Mouse (Mus musculus) forebrain, embryonic 14.5 days (tissue): ENCODE measurements around the gene Ugdh. TPM values are rescaled to one million over a fixed set of nuclear protein-coding genes. Genes with fewer than 3 reads are reported as not detected.

Experiments used
- ATAC-seq: fragments of 200-750 bp; cut with Nextera tagmentation; 2 replicates; pipeline ENCODE4 v1.8.0; 2017; ENCODE audit warnings: mild to moderate bottlenecking, moderate library complexity
- DNase-seq: peaks from one replicate; pipeline ENCODE4 v3.0.0-alpha.2; 2015; ENCODE audit warnings: low spot score
- H3K27ac ChIP-seq: fragments of 300-500 bp; sonication (generic); 2 replicates; pipeline ENCODE4 v1.5.1; 2014; ENCODE audit warnings: low read depth, mild to moderate bottlenecking, control low read depth, low read length, moderate library complexity
- H3K27me3 ChIP-seq: fragments of 300-500 bp; sonication (generic); replicated peaks from 2 replicates; pipeline ENCODE4 v1.6.1; 2014; ENCODE audit warnings: low read length, control low read depth, mixed read lengths; ENCODE audit not compliant: control insufficient read depth, insufficient read depth
- H3K36me3 ChIP-seq: fragments of 300-500 bp; sonication (generic); 2 replicates; pipeline ENCODE4 v1.6.1; 2014; ENCODE audit warnings: low read length, control low read depth; ENCODE audit not compliant: control insufficient read depth, insufficient read depth
- H3K4me1 ChIP-seq: fragments of 300-500 bp; sonication (generic); 2 replicates; pipeline ENCODE4 v1.6.1; 2014; ENCODE audit warnings: antibody characterized with exemption, low read length, control low read depth; ENCODE audit not compliant: control insufficient read depth, insufficient read depth
- H3K4me2 ChIP-seq: fragments of 300-500 bp; sonication (generic); 2 replicates; pipeline ENCODE4 v1.6.1; 2014; ENCODE audit warnings: mild to moderate bottlenecking, control low read depth, low read length
- H3K4me3 ChIP-seq: fragments of 300-500 bp; sonication (generic); 2 replicates; pipeline ENCODE4 v1.5.1; 2014; ENCODE audit warnings: low read depth, low read length, control low read depth
- H3K9ac ChIP-seq: fragments of 300-500 bp; sonication (generic); 2 replicates; pipeline ENCODE4 v1.6.1; 2014; ENCODE audit warnings: mild to moderate bottlenecking, low read length, control low read depth, moderate library complexity
- H3K9me3 ChIP-seq: fragments of 300-500 bp; sonication (generic); replicated peaks from 2 replicates; pipeline ENCODE4 v1.6.1; 2016; ENCODE audit warnings: low read length, control low read depth, mixed read lengths; ENCODE audit not compliant: control insufficient read depth
- WGBS: fragments of 180-500 bp; shearing (Covaris S2); extraction: QIAGEN DNeasy Blood & Tissue Kit; methylation state at CpG from one replicate; pipeline ENCODE4 v1.1.7; 2014; 5-methylcytosine and 5-hydroxymethylcytosine counted together
- polyA plus RNA-seq: library from polyadenylated mRNA; unstranded; fragments of >200 nt; fragmentation: Nextera tagmentation; extraction: Ambion mirVana; gene quantifications from 2 replicates; pipeline ENCODE4 v1.2.1, GENCODE M21; 2014

The Ugdh gene
- polyA plus RNA-seq, 1 experiment from 2014 or later: 51.1 TPM

DNA sequence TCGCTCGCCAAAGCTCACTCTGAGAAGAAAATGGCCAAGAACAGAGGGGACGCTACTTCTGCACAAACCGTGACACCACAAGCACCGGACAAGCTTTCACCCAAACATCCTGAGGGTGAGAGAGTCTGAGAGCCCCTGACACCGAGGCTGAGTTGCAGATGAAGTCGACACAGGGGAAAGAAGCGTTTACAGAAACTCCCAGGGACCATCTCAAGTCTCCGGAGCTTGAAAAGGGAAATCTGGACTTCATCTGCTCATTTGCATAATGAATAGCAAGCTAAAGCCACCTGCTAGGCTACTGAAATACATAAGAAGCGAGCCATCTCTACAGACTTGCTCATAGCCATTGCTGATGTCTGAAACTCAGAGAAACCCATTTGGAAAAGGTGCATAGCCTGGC is 16.6 kb downstream of the Ugdh start:
- DNase-seq: no peak
- no peak overlapping the region for H3K4me2 ChIP-seq
- H3K9ac ChIP-seq: no peak overlapping the region
- ATAC-seq: no peak
- H3K4me1 ChIP-seq: no peaks in the 10 kb centered on the region
- 63% methylated on average over 10 of the region's 10 CpGs for WGBS
- H3K9me3 ChIP-seq: no peaks in the 10 kb centered on the region
- H3K36me3 ChIP-seq: peaks cover 76% of the 10 kb centered on the region
- H3K4me3 ChIP-seq: no peak overlapping the region
- H3K27ac ChIP-seq: no peak overlapping the region
- no peaks in the 10 kb centered on the region for H3K27me3 ChIP-seq

DNA sequence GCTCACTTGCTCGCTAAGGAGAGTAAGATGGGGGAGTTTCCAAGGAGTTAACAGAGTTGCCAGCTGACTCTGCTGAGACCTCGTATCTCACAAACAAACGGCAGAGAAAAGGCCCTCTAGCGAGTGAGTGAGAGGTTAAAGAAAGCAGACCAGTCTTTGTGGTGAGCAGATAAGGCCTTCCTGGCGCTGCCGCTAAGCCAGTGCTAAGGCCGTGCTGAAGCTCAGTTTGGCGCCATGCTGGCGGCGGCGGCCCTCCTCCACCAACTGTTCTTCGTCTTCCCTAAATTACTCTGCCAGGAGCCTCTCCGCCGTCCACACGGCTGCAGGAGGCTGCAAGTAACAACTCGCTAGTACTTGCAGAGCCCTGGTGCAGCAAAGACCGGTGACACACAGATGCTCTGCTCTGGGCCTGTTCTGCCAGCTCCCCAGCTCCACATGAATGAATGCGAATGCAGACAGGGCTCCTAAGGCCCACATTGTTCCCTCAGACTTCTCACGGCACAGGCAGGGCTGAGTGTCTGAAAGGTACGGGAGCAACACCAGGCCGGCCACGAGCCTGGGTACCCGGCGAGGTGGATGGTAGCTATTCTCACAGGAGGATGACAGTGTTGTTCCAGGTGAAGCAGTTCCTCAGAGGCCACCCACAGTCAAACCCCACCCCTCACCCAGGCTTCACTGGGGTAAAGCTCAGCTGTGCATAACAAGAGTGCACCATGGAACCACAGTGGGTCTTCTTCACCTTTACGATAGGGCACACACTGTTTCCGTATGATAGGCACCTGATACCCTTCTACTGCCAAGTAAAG is 19.9 kb downstream of the Ugdh start:
- 15% methylated on average over 26 of the region's 26 CpGs for WGBS
- DNase-seq: peak; percentile 26
- Histone ChIP-seq H3K9ac (no peak overlapping the region), H3K9me3 (no peaks in the 10 kb centered on the region), H3K27ac (no peak overlapping the region), H3K4me2 (no peak overlapping the region), H3K4me3 (no peak overlapping the region), H3K4me1 (no peaks in the 10 kb centered on the region), H3K27me3 (no peaks in the 10 kb centered on the region), H3K36me3 (peaks cover 68% of the 10 kb centered on the region)
- no peak for ATAC-seq

DNA sequence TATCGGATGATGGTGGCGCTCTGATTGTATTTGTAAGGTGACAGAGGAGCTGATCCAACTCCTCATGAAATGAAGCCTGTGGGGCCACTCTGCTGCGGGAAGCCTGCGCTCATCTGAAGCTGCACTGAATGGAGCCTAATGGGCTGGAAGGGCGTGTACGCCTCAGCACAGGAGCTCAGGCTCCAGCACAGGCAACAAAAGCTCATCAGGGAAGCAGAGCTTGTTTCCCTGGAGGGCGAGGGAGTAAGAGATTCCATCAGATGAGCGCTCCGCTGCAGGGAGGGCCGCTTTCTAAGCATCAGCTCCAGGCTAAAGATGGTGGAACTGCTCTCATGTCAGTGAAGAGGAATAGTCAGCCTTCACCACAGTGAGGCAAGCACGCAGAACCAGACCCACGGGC is 27.8 kb downstream of the Ugdh start:
- Histone ChIP-seq H3K27me3 (no peaks in the 10 kb centered on the region), H3K9me3 (no peaks in the 10 kb centered on the region), H3K4me2 (no peak overlapping the region), H3K4me3 (no peak overlapping the region), H3K9ac (no peak overlapping the region), H3K36me3 (peaks cover 73% of the 10 kb centered on the region), H3K27ac (no peak overlapping the region), H3K4me1 (no peaks in the 10 kb centered on the region)
- ATAC-seq (no peak), DNase-seq (peak; percentile 13)
- WGBS: 8% methylated on average over 12 of the region's 12 CpGs

DNA sequence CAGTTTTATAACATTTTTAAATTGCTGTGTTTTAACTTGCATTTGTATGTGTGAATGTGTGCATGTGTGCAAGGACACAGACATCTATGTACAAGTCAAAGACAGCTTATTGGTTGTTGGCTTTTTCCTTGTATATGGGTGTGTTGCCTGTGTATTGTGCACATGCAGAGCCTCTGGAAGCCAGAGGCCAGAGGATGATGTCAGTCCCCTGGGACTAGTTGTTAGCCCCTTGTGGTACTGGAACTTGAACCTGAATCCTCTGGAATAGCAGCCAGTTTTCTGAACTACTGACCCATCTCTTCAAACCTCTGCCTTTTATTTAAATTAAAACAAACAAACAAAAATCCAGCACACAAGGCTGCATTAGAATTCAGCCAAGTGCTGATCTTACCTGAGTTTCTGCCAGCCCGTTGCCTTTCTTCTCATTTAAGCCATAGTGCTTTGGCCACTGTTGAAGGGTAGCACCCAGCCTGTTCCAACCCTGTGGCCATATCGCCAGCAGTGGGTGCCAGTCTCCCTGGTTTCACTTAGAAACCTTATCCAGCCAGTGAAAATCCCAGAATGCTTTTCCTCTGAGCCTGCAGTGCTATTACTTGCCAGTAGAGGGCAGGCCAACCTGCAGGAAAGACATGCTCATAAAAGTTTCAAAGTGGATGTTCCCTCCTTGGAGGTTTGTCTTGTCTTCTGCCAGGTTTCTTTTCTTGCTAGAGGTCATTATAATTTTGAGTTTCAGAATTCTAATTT is 34.3 kb downstream of the Ugdh start:
- no peaks in the 10 kb centered on the region for H3K4me1 ChIP-seq
- no peak overlapping the region for H3K9ac ChIP-seq
- peak; percentile 82 for DNase-seq
- no peak overlapping the region for H3K4me3 ChIP-seq
- WGBS: 23% methylated on average over 2 of the region's 2 CpGs
- H3K9me3 ChIP-seq: no peaks in the 10 kb centered on the region
- no peak overlapping the region for H3K27ac ChIP-seq
- peaks cover 83% of the 10 kb centered on the region for H3K36me3 ChIP-seq
- no peaks in the 10 kb centered on the region for H3K27me3 ChIP-seq
- H3K4me2 ChIP-seq: no peak overlapping the region
- peak; percentile 69; the same call in 1 of the 2 replicates for ATAC-seq

DNA sequence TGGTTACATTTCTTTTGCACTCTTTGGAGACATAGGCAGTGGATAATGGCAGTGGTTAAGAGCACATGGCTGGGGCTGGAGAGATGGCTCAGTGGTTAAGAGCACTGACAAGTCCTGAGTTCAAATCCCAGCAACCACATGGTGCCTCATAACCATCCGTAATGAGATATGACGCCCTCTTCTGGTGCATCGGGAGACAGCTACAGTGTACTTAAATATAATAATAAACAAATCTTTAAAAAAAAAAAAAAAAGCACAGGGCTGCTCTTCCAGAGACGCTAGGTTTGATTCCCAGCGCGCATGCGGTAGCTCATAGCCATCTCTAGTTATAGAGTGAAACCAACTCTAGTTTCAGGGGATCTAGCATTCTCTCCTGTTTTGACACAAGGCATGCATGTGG is 41.3 kb downstream of the Ugdh start:
- Histone ChIP-seq H3K4me1 (peaks cover 13% of the 10 kb centered on the region), H3K9ac (no peak overlapping the region), H3K36me3 (peaks cover 48% of the 10 kb centered on the region), H3K4me3 (no peak overlapping the region), H3K27ac (no peak overlapping the region), H3K27me3 (no peaks in the 10 kb centered on the region), H3K9me3 (no peaks in the 10 kb centered on the region), H3K4me2 (no peak overlapping the region)
- ATAC-seq (no peak), DNase-seq (no peak)
- 93% methylated on average over 7 of the region's 7 CpGs for WGBS

DNA sequence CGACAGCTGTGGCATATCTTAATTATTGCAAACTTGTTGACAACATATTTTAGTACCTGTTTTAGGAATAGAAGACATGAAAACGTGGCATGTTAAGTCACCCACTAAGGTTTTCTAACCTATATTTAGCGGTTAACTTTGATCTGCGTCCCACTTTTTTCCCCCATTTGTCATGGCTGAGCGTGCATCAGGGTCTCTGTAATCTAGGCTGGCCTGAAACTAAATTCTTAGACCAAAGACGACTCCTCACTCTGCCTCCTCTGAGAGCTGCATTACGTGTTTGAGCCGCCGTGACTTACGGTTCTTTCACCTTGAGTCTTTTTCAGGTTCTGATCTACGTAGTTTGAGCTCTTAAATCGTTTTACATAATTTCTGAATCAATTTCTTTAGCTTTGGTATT is 44.0 kb downstream of the Ugdh start:
- peak overlapping the region; percentile 58 for H3K9ac ChIP-seq
- H3K27ac ChIP-seq: peak overlapping the region; percentile 59; the same call in 1 of the 2 replicates
- peaks cover 53% of the 10 kb centered on the region for H3K36me3 ChIP-seq
- no peaks in the 10 kb centered on the region for H3K27me3 ChIP-seq
- peaks cover 13% of the 10 kb centered on the region for H3K4me1 ChIP-seq
- H3K9me3 ChIP-seq: no peaks in the 10 kb centered on the region
- H3K4me3 ChIP-seq: peak overlapping the region; percentile 96
- peak; percentile 37 for DNase-seq
- WGBS: 2% methylated on average over 12 of the region's 12 CpGs
- H3K4me2 ChIP-seq: peak overlapping the region; percentile 67
- peak; percentile 46 for ATAC-seq

DNA sequence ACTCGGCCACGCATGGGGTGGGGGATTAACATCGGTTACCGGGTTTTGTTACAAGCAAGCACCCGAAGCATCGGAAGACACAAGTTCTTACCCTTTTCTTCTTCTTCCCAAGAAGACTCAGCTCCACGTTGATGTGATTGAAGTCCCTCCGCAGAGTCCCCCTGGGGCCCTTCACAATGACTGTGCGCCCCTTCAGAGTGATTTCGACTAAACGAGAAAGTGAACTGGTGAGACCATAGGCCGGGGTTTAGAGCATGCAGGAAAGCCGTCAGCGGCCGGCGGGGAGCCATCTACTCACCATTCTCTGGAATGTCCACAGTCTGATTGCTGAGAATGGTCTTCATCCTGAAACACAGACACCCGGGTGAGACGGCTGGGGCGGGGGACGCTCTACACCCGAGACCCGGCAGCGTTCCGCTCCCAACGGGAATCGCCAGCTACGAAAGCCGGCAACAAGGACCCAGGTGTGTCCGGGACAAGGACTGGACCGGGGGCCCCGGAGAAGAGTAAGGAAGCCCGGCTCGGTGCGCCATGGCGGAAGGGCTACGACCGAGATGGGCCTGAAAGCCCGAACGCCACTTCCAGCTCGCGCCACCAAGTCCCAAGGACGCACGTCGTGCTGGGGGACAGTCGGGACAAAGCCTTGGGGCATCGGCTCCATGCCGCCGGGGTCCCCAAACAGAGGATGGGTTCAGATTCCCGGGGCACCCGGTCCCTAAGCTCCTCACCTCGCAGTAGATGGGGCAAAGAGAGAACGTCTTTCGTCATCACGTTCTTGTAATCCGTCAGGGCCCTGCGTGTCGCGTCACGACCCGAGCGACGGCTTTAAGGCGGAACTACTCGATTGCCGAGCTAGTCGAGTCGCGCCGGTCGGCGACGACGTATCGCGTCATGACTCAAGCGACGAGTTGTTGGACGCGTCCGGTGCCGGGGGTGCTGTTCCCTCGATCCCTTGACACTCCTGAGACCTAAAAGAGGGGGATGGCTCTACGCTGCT is 44.8 kb downstream of the Ugdh start, which contains the start of the genes Rpl9 and Lias:
Rpl9 (minus strand) TSS at position 797 of the 997 bp plus-strand sequence.
Lias (plus strand) TSS at position 850 of the 997 bp plus-strand sequence.
- Histone ChIP-seq H3K4me1 (peaks cover 13% of the 10 kb centered on the region), H3K36me3 (peaks cover 46% of the 10 kb centered on the region), H3K9me3 (no peaks in the 10 kb centered on the region), H3K9ac (peak within 1 kb of the TSS; percentile 99), H3K27ac (peak within 1 kb of the TSS; percentile 95), H3K4me3 (peak within 1 kb of the TSS; percentile 96), H3K4me2 (peak within 1 kb of the TSS; percentile 80), H3K27me3 (no peaks in the 10 kb centered on the region)
- under 1% methylated on average over 83 of the region's 83 CpGs for WGBS
- DNase-seq (peak; percentile 98), ATAC-seq (peak; percentile 98)
